Mouse (Mus musculus) bone marrow macrophage, adult 2 months (primary cell): ENCODE data around the gene Calr3.

ENCODE experiments used
- CTCF ChIP-seq: IDR thresholded peaks from 2 replicates; pipeline ENCODE4 v1.5.1; 2012; ENCODE audit warnings: low read depth, mild to moderate bottlenecking, low read length, moderate library complexity
- POLR2A ChIP-seq: IDR thresholded peaks from 2 replicates; pipeline ENCODE4 v1.6.1; 2012; ENCODE audit warnings: mild to moderate bottlenecking, low read depth, low read length, borderline replicate concordance

DNA sequence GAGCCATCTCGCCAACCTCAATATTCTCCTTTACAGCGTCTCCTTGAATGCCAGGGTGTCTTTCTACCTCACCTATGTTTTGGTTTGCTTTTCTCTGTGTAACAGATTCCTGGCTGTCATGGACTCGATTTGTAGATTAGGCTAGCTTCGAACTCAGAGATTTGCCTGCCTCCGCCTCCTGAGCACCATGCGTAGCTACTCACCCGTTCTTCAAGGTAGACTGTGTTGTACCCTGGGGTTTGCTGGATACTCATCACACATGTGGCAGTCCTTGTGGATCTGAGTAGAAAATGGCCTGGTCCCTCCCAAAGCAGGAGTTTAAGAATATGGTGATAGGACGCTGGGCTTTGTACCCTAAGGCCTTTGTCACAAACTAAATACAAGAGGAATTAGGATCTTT is 49.7 kb upstream of the Calr3 start:
- TF ChIP-seq POLR2A, result no peak
- no peak for TF ChIP-seq CTCF
